Mouse (Mus musculus) embryonic facial prominence, embryonic 15.5 days (tissue): ENCODE data around the gene Scarf1. TPM values are rescaled to one million over a fixed set of nuclear protein-coding genes. Genes with fewer than 3 reads are reported as not detected.

Source experiments
- ATAC-seq: fragments of 200-750 bp; cut with Nextera tagmentation; 2 replicates; pipeline ENCODE4 v1.8.0; 2017; ENCODE audit warnings: low read depth, moderate TSS enrichment; ENCODE audit not compliant: insufficient number of reproducible peaks, low FRiP score, low TSS enrichment
- H3K27ac ChIP-seq: fragments of 300-500 bp; sonication (generic); replicated peaks from 2 replicates; pipeline ENCODE4 v1.5.1; 2015; ENCODE audit warnings: mild to moderate bottlenecking, inconsistent platforms
- H3K27me3 ChIP-seq: fragments of 300-500 bp; sonication (generic); 2 replicates; pipeline ENCODE4 v1.6.1; 2015; ENCODE audit warnings: inconsistent platforms
- H3K36me3 ChIP-seq: fragments of 300-500 bp; sonication (generic); 2 replicates; pipeline ENCODE4 v1.6.1; 2015; ENCODE audit warnings: mild to moderate bottlenecking, inconsistent platforms
- H3K4me1 ChIP-seq: fragments of 300-500 bp; sonication (generic); 2 replicates; pipeline ENCODE4 v1.6.1; 2015; ENCODE audit warnings: inconsistent platforms
- H3K4me2 ChIP-seq: fragments of 300-500 bp; sonication (generic); replicated peaks from 2 replicates; pipeline ENCODE4 v1.6.1; 2015; ENCODE audit warnings: mild to moderate bottlenecking, inconsistent platforms
- H3K4me3 ChIP-seq: fragments of 300-500 bp; sonication (generic); replicated peaks from 2 replicates; pipeline ENCODE4 v1.5.1; 2015; ENCODE audit warnings: mild to moderate bottlenecking, inconsistent platforms
- H3K9ac ChIP-seq: fragments of 300-500 bp; sonication (generic); 2 replicates; pipeline ENCODE4 v1.6.1; 2015; ENCODE audit warnings: inconsistent platforms
- H3K9me3 ChIP-seq: fragments of 300-500 bp; sonication (generic); replicated peaks from 2 replicates; pipeline ENCODE4 v1.6.1; 2016; ENCODE audit warnings: inconsistent platforms
- WGBS: fragments of 180-500 bp; shearing (Covaris S2); methylation state at CpG from one replicate; pipeline ENCODE4 v1.1.7; 2015; 5-methylcytosine and 5-hydroxymethylcytosine counted together
- polyA plus RNA-seq: library from polyadenylated mRNA; unstranded; fragments of >200 nt; fragmentation: Nextera tagmentation; extraction: Ambion mirVana; gene quantifications from 2 replicates; pipeline ENCODE4 v1.2.1, GENCODE M21; 2015

The Scarf1 gene
- polyA plus RNA-seq, 1 experiment from 2014 or later = 8.1 TPM

DNA sequence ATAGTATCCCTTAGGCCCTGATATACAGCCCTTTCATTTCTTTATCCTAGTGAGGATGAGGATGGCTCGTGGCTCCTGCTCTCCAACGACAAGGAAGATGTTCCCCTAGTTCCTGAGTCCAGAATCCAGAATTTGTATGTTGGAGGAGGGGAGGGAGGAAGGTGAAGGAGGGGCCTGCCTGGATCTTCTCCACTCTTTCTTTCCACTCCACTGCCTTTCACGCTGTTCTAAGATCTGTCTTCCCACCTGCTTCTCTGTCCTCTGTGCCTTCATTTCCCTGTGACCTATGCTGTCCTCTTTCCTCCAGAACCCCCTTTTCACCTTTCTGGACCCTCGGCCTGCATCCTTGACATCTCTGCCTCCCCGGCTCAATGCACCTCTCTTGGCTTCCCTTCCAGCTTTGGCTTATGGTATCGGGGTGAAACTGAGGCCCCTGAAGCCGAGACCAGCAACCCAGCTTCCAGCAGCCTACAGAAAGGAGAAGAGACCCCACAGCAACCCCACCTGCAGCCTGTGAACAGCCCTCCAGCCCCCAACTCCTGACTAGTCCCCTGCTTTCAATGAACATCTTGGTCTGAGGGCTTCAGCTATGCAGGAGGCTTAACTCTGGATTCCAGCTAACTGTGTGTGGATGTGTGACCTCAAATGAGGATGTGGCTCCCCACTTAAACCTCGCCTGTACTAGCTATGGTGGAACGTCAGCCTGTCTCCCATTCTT lies 880 bp upstream of the Scarf1 start:
- H3K4me1 ChIP-seq = peaks cover 18% of the 10 kb centered on the region
- no peak overlapping the region for H3K4me3 ChIP-seq
- ATAC-seq = no peak
- peaks cover 19% of the 10 kb centered on the region for H3K36me3 ChIP-seq
- H3K27ac ChIP-seq = no peak overlapping the region
- H3K4me2 ChIP-seq = no peak overlapping the region
- 75% methylated on average over 9 of the region's 9 CpGs for WGBS
- no peaks in the 10 kb centered on the region for H3K9me3 ChIP-seq
- H3K9ac ChIP-seq = no peak overlapping the region
- H3K27me3 ChIP-seq = no peaks in the 10 kb centered on the region

DNA sequence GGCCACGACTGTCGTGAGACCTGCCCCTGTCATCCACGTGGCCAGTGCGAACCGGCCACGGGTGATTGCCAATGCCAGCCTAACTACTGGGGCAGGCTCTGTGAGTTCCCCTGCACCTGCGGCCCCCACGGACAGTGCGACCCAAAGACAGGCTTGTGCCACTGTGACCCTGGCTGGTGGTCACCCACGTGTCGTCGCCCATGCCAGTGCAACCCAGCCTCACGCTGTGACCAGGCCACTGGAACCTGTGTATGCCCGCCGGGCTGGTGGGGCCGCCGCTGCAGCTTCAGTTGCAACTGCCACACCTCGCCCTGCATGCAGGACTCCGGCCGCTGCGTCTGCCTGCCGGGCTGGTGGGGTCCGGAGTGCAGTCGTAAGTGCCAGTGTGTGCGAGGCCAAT lies 1.8 kb downstream of the Scarf1 start:
- Histone ChIP-seq H3K9ac (no peak overlapping the region; the same call in 1 of the 2 replicates), H3K27ac (no peak overlapping the region), H3K27me3 (no peaks in the 10 kb centered on the region), H3K4me2 (no peak overlapping the region), H3K4me3 (no peak overlapping the region), H3K4me1 (peaks cover 3% of the 10 kb centered on the region), H3K9me3 (no peaks in the 10 kb centered on the region), H3K36me3 (no peaks in the 10 kb centered on the region)
- no peak for ATAC-seq
- 90% methylated on average over 25 of the region's 25 CpGs for WGBS

DNA sequence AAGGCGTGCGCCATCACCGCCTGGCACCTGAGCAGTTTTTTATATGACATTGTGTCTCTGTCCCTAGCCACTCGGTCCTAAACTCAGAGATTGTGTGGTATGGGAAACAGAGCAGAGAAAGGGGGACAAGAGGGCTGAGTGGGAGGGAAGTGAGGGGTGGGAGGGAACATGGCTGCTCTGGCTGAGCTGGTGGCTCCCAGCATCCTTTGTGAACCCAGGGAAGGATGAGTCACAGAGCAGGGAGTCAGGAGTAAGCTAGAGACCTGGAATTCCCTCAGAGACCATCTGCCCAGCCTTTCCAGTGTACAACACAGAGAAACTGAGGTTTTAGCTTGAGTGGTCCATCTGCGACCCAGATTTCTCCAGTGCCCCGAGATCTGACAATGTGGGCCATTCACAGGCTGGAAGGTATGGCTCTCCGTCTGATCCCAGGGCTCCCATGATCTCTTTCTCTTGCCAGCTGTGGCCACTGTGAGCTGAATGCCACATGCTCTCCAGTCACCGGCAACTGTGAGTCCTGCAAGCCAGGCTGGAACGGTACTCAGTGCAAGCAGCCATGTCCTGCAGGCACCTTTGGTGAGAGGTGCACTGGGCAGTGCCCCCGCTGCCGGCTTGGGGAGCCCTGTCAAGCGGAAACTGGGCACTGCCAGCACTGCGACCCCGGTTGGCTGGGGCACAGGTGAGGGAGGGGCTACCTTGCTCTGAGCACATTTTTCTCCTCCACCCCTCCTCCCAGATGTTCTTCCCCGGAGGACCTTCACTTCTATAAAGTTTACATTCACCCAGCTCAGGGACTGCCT lies 6.7 kb downstream of the Scarf1 start:
- Histone ChIP-seq H3K27ac (no peak overlapping the region), H3K9ac (no peak overlapping the region), H3K36me3 (no peaks in the 10 kb centered on the region), H3K9me3 (no peaks in the 10 kb centered on the region), H3K4me3 (no peak overlapping the region), H3K27me3 (no peaks in the 10 kb centered on the region), H3K4me2 (no peak overlapping the region), H3K4me1 (no peaks in the 10 kb centered on the region)
- WGBS = 74% methylated on average over 15 of the region's 15 CpGs
- ATAC-seq = no peak

DNA sequence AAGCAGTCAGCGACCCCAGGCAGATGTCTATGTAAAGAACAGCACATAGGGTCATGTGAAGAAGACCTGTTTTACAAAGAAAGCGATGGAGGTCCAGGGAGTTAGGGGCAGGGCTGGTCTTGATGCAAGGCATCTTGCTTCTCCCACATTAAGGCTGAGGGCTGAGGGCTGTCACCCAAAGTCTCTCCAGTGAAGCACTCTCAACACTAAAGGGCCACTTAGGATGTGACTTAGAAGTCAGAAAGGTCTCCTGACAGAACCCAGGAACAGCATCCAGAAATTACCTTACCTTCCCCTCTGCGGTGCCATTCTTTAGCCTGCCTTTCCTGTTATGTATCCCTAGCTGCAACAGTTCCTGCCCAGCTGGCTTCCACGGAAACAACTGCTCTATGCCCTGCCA lies 8.3 kb downstream of the Scarf1 start:
- no peaks in the 10 kb centered on the region for H3K9me3 ChIP-seq
- H3K36me3 ChIP-seq = no peaks in the 10 kb centered on the region
- no peak overlapping the region for H3K4me2 ChIP-seq
- ATAC-seq = no peak
- no peaks in the 10 kb centered on the region for H3K4me1 ChIP-seq
- no peak overlapping the region for H3K4me3 ChIP-seq
- no peak overlapping the region for H3K9ac ChIP-seq
- H3K27ac ChIP-seq = no peak overlapping the region
- no peaks in the 10 kb centered on the region for H3K27me3 ChIP-seq
- 80% methylated on average over 4 of the region's 4 CpGs for WGBS

DNA sequence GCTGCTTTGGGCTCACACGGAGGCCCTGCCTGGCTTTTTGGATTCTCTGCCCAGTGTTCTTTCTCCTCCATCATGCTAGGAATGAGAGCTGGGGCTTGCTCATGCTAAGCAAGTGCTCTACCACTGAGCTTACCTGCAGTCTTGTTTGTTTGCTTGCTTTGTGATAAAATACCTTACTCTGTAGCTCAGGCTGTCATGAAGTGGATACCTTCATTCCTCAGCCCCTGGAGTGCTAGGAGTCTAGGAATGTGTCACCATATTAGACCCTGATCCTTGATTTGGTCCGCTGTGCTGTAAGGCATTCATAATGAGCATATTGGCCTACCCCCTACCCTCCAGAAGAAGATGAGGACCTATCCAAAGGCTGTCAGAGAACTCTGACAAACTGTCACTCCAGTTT lies 9.5 kb downstream of the Scarf1 start:
- Histone ChIP-seq H3K9ac (no peak overlapping the region), H3K27me3 (no peaks in the 10 kb centered on the region), H3K27ac (no peak overlapping the region), H3K4me3 (no peak overlapping the region), H3K4me1 (no peaks in the 10 kb centered on the region), H3K9me3 (no peaks in the 10 kb centered on the region), H3K4me2 (no peak overlapping the region), H3K36me3 (no peaks in the 10 kb centered on the region)
- 77% methylated on average over 2 of the region's 2 CpGs for WGBS
- ATAC-seq = no peak

DNA sequence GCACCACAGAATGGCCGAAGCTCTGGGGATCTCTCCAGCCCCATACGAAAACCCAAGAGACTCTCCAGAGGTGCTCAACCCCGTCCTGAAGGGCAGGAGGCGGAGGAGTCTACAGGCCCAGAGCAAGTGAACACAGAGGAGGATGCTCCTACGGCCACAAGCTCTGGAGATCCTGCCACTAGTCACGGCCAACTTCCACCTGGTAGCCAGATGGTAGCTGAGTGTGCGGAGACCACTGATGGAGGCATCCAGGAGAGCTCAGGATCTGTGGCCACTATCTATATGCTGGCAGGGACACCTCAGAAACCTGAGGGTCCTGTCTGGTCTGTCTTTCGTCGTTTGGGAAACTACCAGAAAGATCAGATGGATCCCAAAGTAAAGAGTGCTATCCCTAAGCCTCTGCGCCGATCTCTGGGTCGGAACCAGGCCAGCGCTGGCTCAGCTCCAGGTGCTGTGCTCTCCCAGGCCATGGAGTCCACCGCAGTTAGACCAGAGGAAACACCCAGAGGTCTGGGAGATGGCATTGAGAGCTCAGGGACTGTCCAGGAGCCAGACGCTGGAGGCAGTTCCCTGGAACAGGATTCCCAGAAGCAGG lies 12.3 kb downstream of the Scarf1 start:
- no peak overlapping the region for H3K27ac ChIP-seq
- H3K27me3 ChIP-seq = no peaks in the 10 kb centered on the region
- H3K4me1 ChIP-seq = peaks cover 2% of the 10 kb centered on the region
- H3K4me3 ChIP-seq = no peak overlapping the region
- H3K9ac ChIP-seq = no peak overlapping the region
- no peak overlapping the region for H3K4me2 ChIP-seq
- H3K9me3 ChIP-seq = no peaks in the 10 kb centered on the region
- no peak for ATAC-seq
- H3K36me3 ChIP-seq = no peaks in the 10 kb centered on the region
- 84% methylated on average over 15 of the region's 15 CpGs for WGBS

DNA sequence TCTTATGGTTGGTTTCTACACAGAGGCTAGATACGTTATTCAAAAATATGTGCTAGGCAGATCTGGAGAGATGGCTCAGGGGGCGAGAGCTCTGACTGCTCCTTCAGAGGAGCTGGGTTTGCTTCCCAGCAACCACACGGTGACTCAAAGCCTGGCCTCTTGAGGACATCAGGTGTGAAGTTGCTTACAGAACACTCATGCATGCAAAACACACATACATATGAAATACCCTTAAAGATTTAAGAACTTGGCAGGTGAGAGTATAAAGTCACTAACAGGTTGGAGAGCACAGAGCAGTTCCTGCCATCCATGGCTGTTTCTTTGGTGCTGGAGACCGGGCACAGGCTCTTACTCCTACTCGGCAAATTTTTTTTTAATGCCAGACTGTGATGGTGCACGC lies 13.6 kb downstream of the Scarf1 start:
- ATAC-seq = no peak
- no peaks in the 10 kb centered on the region for H3K36me3 ChIP-seq
- H3K9me3 ChIP-seq = no peaks in the 10 kb centered on the region
- 81% methylated on average over 6 of the region's 6 CpGs for WGBS
- no peak overlapping the region for H3K27ac ChIP-seq
- H3K4me1 ChIP-seq = peaks cover 9% of the 10 kb centered on the region
- no peak overlapping the region for H3K4me3 ChIP-seq
- H3K27me3 ChIP-seq = no peaks in the 10 kb centered on the region
- no peak overlapping the region for H3K4me2 ChIP-seq
- H3K9ac ChIP-seq = no peak overlapping the region

DNA sequence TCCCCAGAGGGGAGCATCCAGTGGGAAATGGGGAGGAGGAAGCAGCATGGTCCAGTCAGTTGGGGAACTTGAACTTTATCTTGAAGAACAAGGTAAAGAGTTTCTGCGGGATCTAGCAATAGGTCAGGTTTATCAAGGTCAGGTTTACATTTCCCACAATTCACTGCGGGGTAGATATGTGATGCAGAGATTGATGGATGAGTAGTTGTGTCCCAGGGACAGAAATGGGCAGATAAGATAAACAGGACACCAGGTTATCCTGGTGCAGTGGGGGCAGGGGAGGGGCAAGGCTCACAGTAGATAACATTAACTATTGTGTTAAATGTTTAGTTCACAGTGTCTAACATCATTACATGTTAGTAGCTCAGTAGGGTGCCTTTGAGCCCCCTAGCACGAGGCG lies 16.4 kb downstream of the Scarf1 start:
- Histone ChIP-seq H3K9me3 (no peaks in the 10 kb centered on the region), H3K36me3 (no peaks in the 10 kb centered on the region), H3K27ac (no peak overlapping the region), H3K27me3 (no peaks in the 10 kb centered on the region), H3K9ac (no peak overlapping the region), H3K4me1 (peaks cover 18% of the 10 kb centered on the region), H3K4me3 (no peak overlapping the region), H3K4me2 (no peak overlapping the region)
- ATAC-seq = no peak
- 50% methylated on average over 4 of the region's 4 CpGs for WGBS

DNA sequence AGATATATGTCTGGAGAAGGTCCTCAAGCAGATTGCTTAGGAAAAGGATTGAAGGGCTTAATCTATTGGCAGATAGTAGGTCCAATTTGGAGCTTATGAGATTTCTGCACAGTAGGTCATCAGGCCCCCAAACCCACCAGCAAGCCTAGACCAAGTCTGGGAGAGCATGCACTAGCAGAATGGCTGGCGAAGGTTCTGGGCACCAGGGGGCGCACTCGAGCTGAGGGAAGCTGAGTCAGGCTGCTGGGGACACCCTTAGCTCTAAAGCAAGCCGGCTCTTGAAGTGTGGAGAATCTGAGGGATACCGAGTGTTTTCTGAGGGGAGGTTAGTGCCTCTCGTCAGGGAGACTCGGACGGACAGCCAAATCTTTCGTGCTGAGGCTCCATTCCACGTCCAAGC lies 17.0 kb downstream of the Scarf1 start:
- Histone ChIP-seq H3K9ac (peak overlapping the region; percentile 63), H3K27ac (peak overlapping the region; percentile 86; the same call in 1 of the 2 replicates), H3K27me3 (no peaks in the 10 kb centered on the region), H3K4me3 (peak overlapping the region; percentile 64), H3K4me1 (peaks cover 18% of the 10 kb centered on the region), H3K36me3 (no peaks in the 10 kb centered on the region), H3K9me3 (no peaks in the 10 kb centered on the region), H3K4me2 (peak overlapping the region; percentile 99)
- 0% methylated on average over 10 of the region's 10 CpGs for WGBS
- no peak for ATAC-seq

DNA sequence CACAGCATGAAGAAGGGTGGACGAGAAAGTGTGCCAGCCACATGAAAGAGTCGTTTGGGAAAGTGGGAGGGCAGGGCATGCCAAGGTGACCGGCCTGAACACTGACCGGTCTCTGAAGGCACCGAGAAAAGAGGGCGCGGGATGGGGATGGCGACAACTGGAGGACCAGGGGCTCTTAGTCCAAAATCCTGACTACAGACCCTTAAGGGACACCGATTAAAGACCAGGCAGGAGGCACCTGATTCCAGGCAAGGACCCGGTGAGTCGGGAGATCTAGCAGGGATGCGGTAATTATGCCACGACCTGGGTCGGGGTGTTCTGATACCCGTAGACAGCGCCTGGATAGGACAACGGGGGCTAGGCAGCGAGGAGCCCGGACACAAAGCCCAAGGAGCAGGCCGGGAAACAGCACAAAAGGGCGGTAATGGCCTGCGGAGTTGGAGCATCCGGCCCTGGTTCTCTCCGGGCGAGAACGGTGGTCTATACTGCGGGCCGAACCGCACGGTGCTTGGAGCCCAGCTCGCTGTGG lies 17.6 kb downstream of the Scarf1 start:
- Histone ChIP-seq H3K36me3 (no peaks in the 10 kb centered on the region), H3K27me3 (no peaks in the 10 kb centered on the region), H3K4me2 (peak overlapping the region; percentile 99), H3K4me1 (peaks cover 18% of the 10 kb centered on the region), H3K9me3 (no peaks in the 10 kb centered on the region), H3K9ac (peak overlapping the region; percentile 63), H3K4me3 (peak overlapping the region; percentile 64), H3K27ac (peak overlapping the region; percentile 86)
- 0% methylated on average over 31 of the region's 31 CpGs for WGBS
- ATAC-seq = 0 out of 2 replicates have a peak, but pooled peaks have one; percentile 3

DNA sequence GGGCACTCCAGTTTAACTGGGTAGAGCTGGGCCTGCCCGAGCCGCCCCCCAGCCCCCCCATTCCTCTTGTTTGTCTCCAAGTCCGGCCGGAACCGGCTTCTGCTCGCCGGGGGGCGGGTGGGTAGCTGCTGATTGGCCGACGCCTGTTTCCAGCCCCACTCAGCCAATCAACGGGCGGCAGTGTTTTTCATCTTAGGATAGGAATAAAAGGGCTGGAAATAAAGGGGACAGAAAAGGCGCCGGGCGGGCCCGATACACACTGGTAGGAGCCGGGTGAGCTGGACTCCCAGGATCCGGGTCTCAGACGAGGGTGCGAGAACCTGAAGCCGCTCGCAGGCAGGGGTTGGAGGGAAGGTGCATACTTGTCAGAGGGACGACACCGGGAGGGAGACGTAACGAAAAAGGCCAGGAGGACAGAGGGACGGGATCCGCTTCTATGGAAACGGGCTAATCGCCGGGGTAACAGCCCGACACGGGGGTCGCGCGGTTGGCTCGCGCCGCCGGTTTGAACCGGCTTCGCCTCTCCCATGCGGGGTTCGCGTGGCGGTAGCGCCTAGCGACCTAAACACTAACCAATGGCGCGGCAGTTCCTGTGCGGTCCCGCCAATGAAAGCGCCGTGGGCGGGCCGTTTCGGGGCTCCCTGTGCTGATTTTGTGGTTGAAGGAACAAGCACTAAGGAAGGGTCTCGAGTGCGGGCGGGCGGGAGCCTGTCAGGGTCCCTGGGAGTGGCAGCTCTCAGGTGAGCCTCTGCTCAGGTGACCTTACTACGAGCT lies 18.3 kb downstream of the Scarf1 start, which contains the start of gene Slc43a2:
Gene Slc43a2 (plus strand): TSS at position 226 of the 774 bp plus-strand sequence.
- Histone ChIP-seq H3K4me2 (peak within 1 kb of the TSS; percentile 99), H3K9ac (peak within 1 kb of the TSS; percentile 63), H3K4me3 (peak within 1 kb of the TSS; percentile 64), H3K27me3 (no peaks in the 10 kb centered on the region), H3K27ac (peak within 1 kb of the TSS; percentile 86), H3K36me3 (no peaks in the 10 kb centered on the region), H3K9me3 (no peaks in the 10 kb centered on the region), H3K4me1 (peaks cover 18% of the 10 kb centered on the region)
- peak; percentile 90 for ATAC-seq
- under 1% methylated on average over 62 of the region's 62 CpGs for WGBS
